Mouse (Mus musculus): ENCODE results near the gene Tm6sf1. TPM values are rescaled to one million over a fixed set of nuclear protein-coding genes. Genes with fewer than 3 reads are reported as not detected.
"Not testable (repeated sequence)": the region's sequence is repeated elsewhere in the genome, so short reads cannot be mapped to it uniquely, and the experiment has no call there.

Gene Tm6sf1
- polyA plus RNA-seq (2021), result 3.8 TPM

DNA sequence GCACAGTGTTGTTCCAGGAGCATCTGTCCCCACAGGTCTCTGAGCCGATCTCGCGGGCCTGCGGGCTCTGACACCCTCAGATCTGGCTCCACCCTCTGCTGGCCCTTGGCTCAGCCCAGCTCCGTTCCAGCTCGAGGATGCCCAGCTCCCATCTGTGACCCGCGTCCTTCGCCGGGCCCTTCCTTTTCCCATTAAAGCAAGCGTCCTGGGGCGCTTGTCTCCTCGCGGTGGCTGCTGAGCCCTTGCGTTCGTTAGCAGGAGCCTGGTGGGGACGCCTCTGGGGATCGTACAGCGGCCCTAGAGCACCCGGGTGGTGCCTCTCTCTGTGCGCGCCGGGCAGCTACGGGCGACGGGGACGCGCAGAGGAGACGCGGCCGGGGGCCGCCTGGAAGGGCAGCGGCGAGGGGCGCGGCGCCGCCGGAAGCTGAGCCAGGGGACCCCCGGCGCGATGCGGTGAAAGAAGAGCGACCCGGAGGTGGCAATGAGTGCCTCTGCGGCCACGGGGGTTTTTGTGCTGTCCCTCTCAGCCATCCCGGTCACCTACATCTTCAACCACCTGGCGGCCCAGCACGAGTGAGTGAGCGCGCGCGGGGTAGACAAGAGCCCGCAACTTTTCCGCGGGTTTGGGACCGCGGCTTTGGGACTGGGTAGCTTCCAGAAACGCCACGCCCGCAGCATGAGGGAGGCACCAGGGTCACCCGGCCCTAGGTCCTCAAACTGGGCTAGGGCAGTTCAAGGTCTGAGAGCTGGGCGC lies at the start of gene Tm6sf1:
Tm6sf1 (plus strand) TSS at position 34 of the 754 bp plus-strand sequence.
- no peak for TF ChIP-seq CTCF (IDR thresholded peaks at IDR 0.05)
- ATAC-seq (peak; percentile 66), DNase-seq (ENCODE audit: low read depth, low spot score) (no peak)
- POLR2A ChIA-PET, result no interaction called here
- H3K27me3 ChIP-seq, result no peaks in the 10 kb centered on the region
- CTCF ChIA-PET, result interaction anchor here (1.2 kb wide), 1 partner anchor 12 kb away, joined by 3 read pairs; no protein-coding TSS in a partner anchor
- in situ Hi-C loops (cut with MboI; ENCODE audit: low pct_unique_long_range_greater_than_20kb), result no loop called here

DNA sequence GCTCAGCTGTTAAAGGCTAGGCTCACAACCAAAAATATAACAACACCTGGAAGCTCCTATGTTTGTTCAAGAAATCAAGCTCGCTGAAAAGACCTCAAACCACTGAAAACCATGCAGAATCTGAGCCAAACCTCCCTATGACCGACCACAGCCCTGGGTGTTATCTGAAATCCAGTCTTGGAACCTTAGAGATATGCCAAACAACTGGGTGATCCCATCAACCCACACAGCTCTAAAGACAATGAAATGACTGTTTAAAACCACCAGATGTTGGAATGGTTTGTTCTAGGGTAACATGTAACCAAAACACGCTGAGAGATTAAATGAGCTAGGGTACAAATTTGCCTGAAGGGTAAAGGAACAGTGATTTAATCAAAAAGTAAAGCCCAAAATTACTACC lies 33.9 kb upstream of the Tm6sf1 start:
- ATAC-seq (no peak), DNase-seq (ENCODE audit: low read depth, low spot score) (no peak)
- in situ Hi-C loops (cut with MboI; ENCODE audit: low pct_unique_long_range_greater_than_20kb), result no loop called here
- ChIA-PET POLR2A (interaction anchor here (0.6 kb wide), 1 partner anchor 51 kb away, joined by 3 read pairs; no protein-coding TSS in a partner anchor), CTCF (interaction anchor here (1.6 kb wide), 1 partner anchor 30 kb away, joined by 3 read pairs; no protein-coding TSS in a partner anchor)
- TF ChIP-seq CTCF (IDR thresholded peaks at IDR 0.05), result no peak
- no peaks in the 10 kb centered on the region for H3K27me3 ChIP-seq

DNA sequence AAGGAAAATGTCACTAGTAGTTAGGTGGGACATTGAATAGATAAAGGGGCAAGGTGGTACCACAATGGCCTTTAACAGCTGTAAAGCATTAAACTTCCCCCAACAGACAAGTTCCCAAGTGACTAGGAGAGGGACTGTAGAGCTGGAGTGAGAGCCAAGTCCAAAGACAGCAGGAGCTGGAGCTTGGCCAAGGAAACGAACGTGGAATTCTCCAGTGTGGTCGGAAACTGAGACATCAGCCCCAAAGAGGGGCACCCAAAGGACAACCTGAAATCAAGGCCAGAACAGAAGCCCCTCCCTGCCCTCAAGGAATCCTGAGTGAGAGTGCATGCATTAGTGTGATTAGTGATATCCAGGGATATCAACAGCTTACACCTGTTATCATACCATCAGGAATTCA lies 33.4 kb upstream of the Tm6sf1 start:
- DNase-seq (ENCODE audit: low read depth, low spot score), result no peak
- POLR2A ChIA-PET, result interaction anchor here (0.6 kb wide), 1 partner anchor 51 kb away, joined by 3 read pairs; no protein-coding TSS in a partner anchor

DNA sequence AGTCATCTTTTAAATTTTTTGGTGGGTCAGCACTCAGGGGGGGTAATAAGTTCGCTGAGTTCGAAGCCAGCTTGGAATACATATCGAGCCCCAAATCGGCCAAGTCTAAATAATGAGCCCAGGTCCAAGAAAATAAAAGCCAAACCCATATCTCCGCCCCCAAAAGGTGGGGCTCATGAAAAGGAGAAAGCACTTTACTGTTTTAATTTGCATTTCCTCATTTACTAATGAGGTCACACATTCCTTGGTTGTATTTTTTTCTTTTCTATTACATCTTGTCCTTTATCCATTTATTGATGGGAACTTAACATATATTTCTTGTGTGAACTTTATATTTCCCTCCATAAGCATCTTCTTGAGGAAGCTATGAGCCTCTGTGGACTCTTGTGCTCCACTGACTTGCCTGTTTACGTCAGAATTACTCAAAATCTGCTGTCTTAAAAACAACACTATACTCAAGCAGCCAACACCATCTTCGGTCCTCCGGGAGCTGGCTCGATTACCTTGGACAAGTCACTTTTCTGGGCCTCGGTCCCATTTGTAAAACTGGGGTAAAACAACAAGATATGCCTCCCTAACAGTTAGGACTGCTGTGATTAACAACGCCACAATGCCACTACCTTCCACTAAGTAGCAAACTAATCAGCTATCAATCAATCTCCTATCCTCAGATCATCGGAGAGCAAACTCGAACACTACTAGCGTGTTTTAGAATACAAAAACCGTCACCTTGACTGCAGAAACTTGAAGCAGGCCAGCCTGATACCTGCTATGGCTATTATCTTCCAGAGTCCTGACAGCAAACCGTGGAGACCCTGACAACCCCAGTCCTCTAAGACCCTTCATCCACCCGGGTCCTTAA lies 30.8 kb upstream of the Tm6sf1 start:
- in situ Hi-C loops (cut with MboI; ENCODE audit: low pct_unique_long_range_greater_than_20kb), result no loop called here
- POLR2A ChIA-PET, result no interaction called here
- DNase-seq (ENCODE audit: low read depth, low spot score) (no peak), ATAC-seq (peak; percentile 17)
- peaks cover 3% of the 10 kb centered on the region for H3K27me3 ChIP-seq
- CTCF ChIA-PET, result no interaction called here
- no peak for TF ChIP-seq CTCF (IDR thresholded peaks at IDR 0.05)

More for the DNA sequence above, 33.4 kb upstream of the Tm6sf1 start:
- ATAC-seq, result no peak
- no peak for TF ChIP-seq CTCF (IDR thresholded peaks at IDR 0.05)
- CTCF ChIA-PET, result interaction anchor here (1.6 kb wide), 1 partner anchor 29 kb away, joined by 3 read pairs; no protein-coding TSS in a partner anchor
- in situ Hi-C loops (cut with MboI; ENCODE audit: low pct_unique_long_range_greater_than_20kb), result no loop called here
- no peaks in the 10 kb centered on the region for H3K27me3 ChIP-seq

DNA sequence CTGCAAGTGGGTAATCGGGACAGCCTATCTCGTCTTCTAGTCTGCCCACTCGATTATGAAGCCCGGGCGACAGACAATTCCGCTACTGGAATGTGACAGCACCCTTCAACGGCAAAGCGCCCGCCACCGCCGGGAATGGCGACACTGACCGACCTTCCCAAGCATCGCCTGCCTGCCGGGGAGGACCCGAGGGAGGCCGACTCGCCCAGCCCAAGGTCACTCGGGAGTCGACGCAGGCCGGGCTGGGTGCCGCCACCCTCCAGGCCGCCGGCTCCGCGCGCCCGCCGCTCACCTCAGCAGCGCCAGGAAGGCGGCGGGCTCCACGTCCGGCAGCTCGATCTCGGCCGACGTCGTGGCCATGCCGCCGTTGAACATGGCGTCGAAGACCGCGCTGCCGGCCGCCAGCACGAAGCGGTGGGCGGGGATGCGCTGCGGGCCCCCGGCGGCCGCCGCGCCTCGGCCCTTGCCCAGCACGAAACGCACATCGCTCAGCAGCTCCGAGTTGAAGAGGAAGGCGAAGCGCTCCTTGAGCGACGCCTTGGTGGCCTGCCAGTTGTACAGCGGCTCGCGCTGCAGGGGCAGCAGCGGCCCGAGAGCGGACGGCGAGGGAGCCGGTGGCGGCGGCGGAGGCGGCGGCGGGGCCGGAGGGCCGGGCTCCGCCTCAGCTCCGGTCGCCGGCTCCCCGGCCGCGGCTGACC lies 30.0 kb upstream of the Tm6sf1 start:
- no peak for TF ChIP-seq CTCF (IDR thresholded peaks at IDR 0.05)
- no peak for DNase-seq (ENCODE audit: low read depth, low spot score)
- in situ Hi-C loops (cut with MboI; ENCODE audit: low pct_unique_long_range_greater_than_20kb), result no loop called here
- peaks cover 3% of the 10 kb centered on the region for H3K27me3 ChIP-seq
- POLR2A ChIA-PET, result no interaction called here
- ATAC-seq, result peak; percentile 65
- CTCF ChIA-PET, result no interaction called here

DNA sequence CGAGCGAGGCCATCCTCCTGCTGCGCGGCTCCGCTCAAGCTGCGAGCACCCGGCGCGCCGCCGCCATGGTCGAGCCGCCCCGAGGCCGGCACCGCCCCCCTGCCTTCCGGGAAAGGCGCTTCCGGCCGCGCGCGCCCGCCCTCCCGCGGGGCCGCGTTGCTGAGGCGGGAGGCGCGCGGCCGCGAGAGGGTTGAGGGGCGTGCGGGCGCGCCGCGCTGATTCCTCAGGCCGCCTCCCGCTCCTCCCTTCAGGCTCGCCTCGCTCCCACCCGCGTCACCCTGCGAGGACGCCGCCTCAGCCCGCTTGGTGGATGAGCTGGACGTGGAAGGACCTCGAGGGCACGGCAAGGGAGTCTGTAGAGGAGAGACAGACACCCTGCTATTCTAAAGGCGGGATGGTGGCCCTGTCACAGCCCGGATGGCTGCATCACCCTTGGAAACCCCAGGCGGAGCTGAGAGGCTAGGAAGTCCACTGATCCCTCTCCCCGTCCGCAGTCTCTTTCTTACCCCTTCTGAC lies 29.4 kb upstream of the Tm6sf1 start, which contains the start of gene Btbd1:
Btbd1 (minus strand) TSS at position 53 of the 516 bp plus-strand sequence.
- peaks cover 3% of the 10 kb centered on the region for H3K27me3 ChIP-seq
- ATAC-seq (peak; percentile 72), DNase-seq (ENCODE audit: low read depth, low spot score) (no peak)
- in situ Hi-C loops (cut with MboI; ENCODE audit: low pct_unique_long_range_greater_than_20kb), result no loop called here
- CTCF ChIA-PET, result no interaction called here
- POLR2A ChIA-PET, result no interaction called here
- no peak for TF ChIP-seq CTCF (IDR thresholded peaks at IDR 0.05)

DNA sequence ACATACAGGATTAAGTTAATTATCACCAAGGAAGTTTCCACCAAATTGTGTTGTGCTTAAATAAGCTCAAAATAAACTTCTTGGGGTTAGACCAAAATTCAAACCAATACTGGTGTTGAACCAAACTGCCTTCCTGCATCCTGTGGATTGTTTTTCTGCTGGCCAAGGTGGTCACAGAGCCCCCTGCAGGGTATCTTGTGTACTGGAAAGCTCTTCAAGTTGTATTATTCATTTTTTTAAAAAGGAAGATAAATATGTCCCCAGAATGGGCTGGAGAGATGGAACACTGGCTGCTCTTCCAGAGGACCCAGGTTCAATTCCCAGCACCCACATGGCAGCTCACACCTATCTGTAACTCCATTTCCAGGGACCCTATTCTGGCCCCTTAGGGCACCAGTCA lies 24.0 kb upstream of the Tm6sf1 start:
- in situ Hi-C loops (cut with MboI; ENCODE audit: low pct_unique_long_range_greater_than_20kb), result no loop called here
- DNase-seq (ENCODE audit: low read depth, low spot score) (no peak), ATAC-seq (no peak)
- peak; percentile 38 for TF ChIP-seq CTCF (IDR thresholded peaks at IDR 0.05)
- ChIA-PET CTCF (interaction anchor here (0.9 kb wide), 1 partner anchor 34 kb away, joined by 3 read pairs; no protein-coding TSS in a partner anchor), POLR2A (interaction anchor here (0.6 to 0.7 kb wide), 2 partner anchors 22 to 1994 kb away, joined by 3 to 4 read pairs; no protein-coding TSS in a partner anchor)
- peaks cover 3% of the 10 kb centered on the region for H3K27me3 ChIP-seq

DNA sequence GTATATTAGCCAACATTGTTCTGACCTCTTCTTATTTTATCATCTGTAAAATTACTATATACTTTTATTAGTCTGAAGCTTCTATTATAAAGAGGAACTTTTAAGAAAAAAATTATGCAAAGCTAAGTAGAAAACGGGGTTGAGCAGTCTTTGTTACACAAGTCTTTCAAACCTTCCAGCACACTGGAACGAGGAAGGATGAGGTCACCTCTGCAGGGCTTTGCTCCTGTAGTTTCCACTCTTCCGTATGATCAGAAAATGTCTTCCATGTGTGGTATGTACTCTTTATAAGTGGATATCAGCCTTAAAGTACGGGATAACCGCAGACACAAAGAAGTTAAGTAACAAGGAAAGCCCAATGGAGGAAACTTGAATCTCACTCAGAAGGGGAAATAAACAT lies 23.4 kb upstream of the Tm6sf1 start:
- CTCF ChIA-PET, result no interaction called here
- TF ChIP-seq CTCF (IDR thresholded peaks at IDR 0.05), result no peak
- in situ Hi-C loops (cut with MboI; ENCODE audit: low pct_unique_long_range_greater_than_20kb), result no loop called here

DNA sequence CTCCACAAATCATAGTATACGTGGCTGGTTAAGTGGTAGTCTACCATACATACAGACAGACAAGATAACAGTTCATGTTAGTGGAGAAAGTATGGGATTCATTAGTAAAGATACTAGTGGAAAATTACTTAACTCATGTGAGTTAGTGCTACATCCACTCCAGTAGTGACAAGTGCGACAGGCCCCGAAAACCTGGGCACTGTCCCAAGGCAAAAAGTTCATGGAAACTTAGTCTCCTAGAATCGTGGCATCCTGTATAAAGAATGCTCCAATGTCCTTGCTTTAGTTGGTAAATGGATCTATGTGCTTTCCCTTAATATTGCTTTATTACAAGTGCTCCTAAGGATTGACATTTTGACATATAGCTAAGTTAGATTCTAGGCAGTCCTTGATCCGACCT lies 21.0 kb upstream of the Tm6sf1 start:
- CTCF ChIA-PET; H3K27me3 ChIP-seq; POLR2A ChIA-PET; in situ Hi-C loops (cut with MboI; ENCODE audit: low pct_unique_long_range_greater_than_20kb); ATAC-seq; DNase-seq (ENCODE audit: low read depth, low spot score): not testable (repeated sequence)

More for the DNA sequence above, 23.4 kb upstream of the Tm6sf1 start:
- POLR2A ChIA-PET, result interaction anchor here (0.7 kb wide), 1 partner anchor 22 kb away, joined by 4 read pairs; no protein-coding TSS in a partner anchor
- H3K27me3 ChIP-seq, result peaks cover 3% of the 10 kb centered on the region
- ATAC-seq (no peak), DNase-seq (ENCODE audit: low read depth, low spot score) (no peak)

DNA sequence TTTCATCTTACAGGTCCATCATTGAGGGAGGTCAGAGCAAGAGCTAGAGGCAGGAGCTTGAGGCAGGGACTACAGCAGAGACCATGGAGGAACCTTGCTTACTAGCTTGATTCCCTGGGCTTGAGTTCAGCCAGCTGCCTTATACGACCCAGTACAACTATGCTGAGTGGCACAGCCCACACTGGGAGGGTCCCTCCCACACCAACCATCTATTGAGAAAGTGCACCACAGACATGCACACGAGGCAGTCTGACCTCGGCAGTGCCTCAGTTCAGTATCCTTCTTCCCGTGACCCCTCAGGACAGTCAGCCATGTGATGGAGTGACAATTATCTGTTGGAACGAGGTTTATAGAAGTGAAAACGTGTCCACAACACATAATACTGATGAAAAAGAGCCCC lies 19.1 kb upstream of the Tm6sf1 start:
- ATAC-seq (no peak), DNase-seq (ENCODE audit: low read depth, low spot score) (no peak)
- ChIA-PET CTCF (no interaction called here), POLR2A (no interaction called here)
- no peaks in the 10 kb centered on the region for H3K27me3 ChIP-seq
- TF ChIP-seq CTCF (IDR thresholded peaks at IDR 0.05), result no peak
- in situ Hi-C loops (cut with MboI; ENCODE audit: low pct_unique_long_range_greater_than_20kb), result no loop called here

Measured in Patski (cell line).